Mouse (Mus musculus) lung, embryonic 14.5 days (tissue): ENCODE measurements around the gene Dlg4. TPM values are rescaled to one million over a fixed set of nuclear protein-coding genes. Genes with fewer than 3 reads are reported as not detected.

Experiments used
- ATAC-seq: fragments of 200-750 bp; cut with Nextera tagmentation; 2 replicates; pipeline ENCODE4 v1.8.0; 2017; ENCODE audit warnings: mild to moderate bottlenecking, moderate TSS enrichment, moderate library complexity; ENCODE audit not compliant: insufficient read depth
- DNase-seq: peaks from one replicate; pipeline ENCODE4 v3.0.0-alpha.2; 2015
- H3K27ac ChIP-seq: fragments of 300-500 bp; sonication (generic); 2 replicates; pipeline ENCODE4 v1.5.1; 2014; ENCODE audit warnings: low read depth, mild to moderate bottlenecking, moderate library complexity
- H3K27me3 ChIP-seq: fragments of 300-500 bp; sonication (generic); 2 replicates; pipeline ENCODE4 v1.6.1; 2014; ENCODE audit warnings: low read length, control low read depth; ENCODE audit not compliant: insufficient read depth
- H3K36me3 ChIP-seq: fragments of 300-500 bp; sonication (generic); 2 replicates; pipeline ENCODE4 v1.6.1; 2014; ENCODE audit warnings: control low read depth; ENCODE audit not compliant: insufficient read depth
- H3K4me1 ChIP-seq: fragments of 300-500 bp; sonication (generic); 2 replicates; pipeline ENCODE4 v1.6.1; 2014; ENCODE audit warnings: antibody characterized with exemption, control low read depth; ENCODE audit not compliant: insufficient read depth
- H3K4me2 ChIP-seq: fragments of 300-500 bp; sonication (generic); 2 replicates; pipeline ENCODE4 v1.6.1; 2014; ENCODE audit warnings: mild to moderate bottlenecking
- H3K4me3 ChIP-seq: fragments of 300-500 bp; sonication (generic); 2 replicates; pipeline ENCODE4 v1.5.1; 2014; ENCODE audit warnings: low read depth, low read length
- H3K9ac ChIP-seq: fragments of 300-500 bp; sonication (generic); 2 replicates; pipeline ENCODE4 v1.6.1; 2014
- H3K9me3 ChIP-seq: fragments of 300-500 bp; sonication (generic); 2 replicates; pipeline ENCODE4 v1.6.1; 2016; ENCODE audit warnings: low read depth, low read length, control low read depth
- CTCF ChIP-seq: IDR thresholded peaks from 2 replicates; pipeline ENCODE4 v1.5.1; 2016; ENCODE audit warnings: antibody characterized with exemption, low read depth
- WGBS: fragments of 180-500 bp; shearing (Covaris S2); extraction: QIAGEN DNeasy Blood & Tissue Kit; methylation state at CpG from one replicate; pipeline ENCODE4 v1.1.7; 2014; 5-methylcytosine and 5-hydroxymethylcytosine counted together
- polyA plus RNA-seq: library from polyadenylated mRNA; unstranded; fragments of >200 nt; fragmentation: Nextera tagmentation; extraction: Ambion mirVana; gene quantifications from 2 replicates; pipeline ENCODE4 v1.2.1, GENCODE M21; 2014

Dlg4 gene
- polyA plus RNA-seq, 1 experiment from 2014 or later: 7.4 TPM

DNA sequence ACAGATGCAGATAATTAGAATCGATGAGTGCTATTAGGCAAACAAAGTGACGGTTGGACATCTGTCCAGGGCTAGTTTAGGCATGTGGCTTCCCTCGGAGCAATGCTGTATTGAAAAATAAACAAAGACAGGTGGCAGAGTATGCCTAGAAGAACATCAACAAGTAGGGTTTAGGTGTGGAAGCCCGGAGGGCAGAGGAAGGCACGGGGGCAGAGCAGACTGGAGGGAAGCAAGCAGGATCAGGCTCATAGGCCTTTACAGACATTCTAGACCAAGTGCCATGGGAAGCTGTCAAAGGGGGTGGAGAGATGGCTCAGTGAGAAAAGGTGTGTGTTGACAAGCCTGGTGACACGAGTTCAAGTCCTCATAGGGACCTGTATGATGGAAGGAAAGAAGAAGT, 32.6 kb downstream of the Dlg4 start:
- Histone ChIP-seq H3K4me2 (no peak overlapping the region), H3K4me3 (no peak overlapping the region), H3K27ac (no peak overlapping the region), H3K36me3 (peaks cover 2% of the 10 kb centered on the region; the same call in 1 of the 2 replicates), H3K4me1 (no peaks in the 10 kb centered on the region), H3K9ac (no peak overlapping the region), H3K9me3 (no peaks in the 10 kb centered on the region), H3K27me3 (no peaks in the 10 kb centered on the region)
- DNase-seq: no peak
- ATAC-seq: no peak
- 41% methylated on average over 6 of the region's 6 CpGs for WGBS
- no peak for TF ChIP-seq CTCF

DNA sequence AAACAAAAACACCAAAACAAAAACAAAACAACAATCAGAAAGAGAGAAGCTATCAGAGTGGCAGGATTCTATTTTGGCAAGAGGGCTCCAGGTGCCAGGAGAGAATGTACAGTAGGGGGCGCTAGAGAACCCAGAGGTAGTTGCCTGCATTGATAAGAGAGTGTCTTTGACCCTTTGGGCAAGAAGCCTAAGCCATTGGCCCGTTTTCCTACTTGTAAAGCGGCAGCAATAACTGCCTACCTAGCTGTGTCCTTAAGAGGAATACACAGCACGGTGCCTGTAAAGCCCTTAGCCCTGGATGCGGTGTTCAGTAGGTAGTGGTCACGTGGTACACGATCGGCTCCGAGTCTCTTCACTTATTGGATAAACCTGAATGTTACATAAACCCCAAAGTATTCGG, 33.1 kb downstream of the Dlg4 start:
- Histone ChIP-seq H3K36me3 (no peaks in the 10 kb centered on the region), H3K4me1 (no peaks in the 10 kb centered on the region), H3K4me3 (no peak overlapping the region), H3K27me3 (no peaks in the 10 kb centered on the region), H3K9me3 (no peaks in the 10 kb centered on the region), H3K4me2 (no peak overlapping the region), H3K9ac (no peak overlapping the region), H3K27ac (no peak overlapping the region)
- 58% methylated on average over 10 of the region's 10 CpGs for WGBS
- DNase-seq (no peak), ATAC-seq (no peak)
- peak; percentile 25; the same call in 1 of the 2 replicates for TF ChIP-seq CTCF

DNA sequence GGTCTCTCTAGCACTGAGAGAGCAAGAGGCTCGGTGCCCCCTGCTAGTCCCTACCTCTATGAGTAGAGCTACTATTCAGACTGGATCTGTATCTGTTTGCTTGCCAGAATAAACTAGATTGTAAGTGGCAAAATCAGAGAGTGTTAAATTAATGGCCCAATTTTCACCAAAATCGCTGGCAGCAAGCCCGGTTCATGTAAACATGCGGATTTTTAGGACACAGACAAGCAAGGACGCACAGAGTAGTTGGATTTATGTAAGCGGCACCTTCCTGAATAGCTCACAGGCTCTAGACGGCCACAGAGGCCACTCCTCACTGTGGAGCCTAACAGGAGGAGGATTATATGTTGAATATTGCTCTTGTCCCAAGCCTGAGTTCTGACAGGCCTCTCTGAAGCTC, 36.4 kb downstream of the Dlg4 start:
- DNase-seq: no peak
- WGBS: 52% methylated on average over 7 of the region's 7 CpGs
- no peak overlapping the region for H3K9ac ChIP-seq
- H3K4me1 ChIP-seq: no peaks in the 10 kb centered on the region
- no peaks in the 10 kb centered on the region for H3K27me3 ChIP-seq
- no peak for ATAC-seq
- H3K4me3 ChIP-seq: no peak overlapping the region
- no peaks in the 10 kb centered on the region for H3K36me3 ChIP-seq
- no peaks in the 10 kb centered on the region for H3K9me3 ChIP-seq
- no peak overlapping the region for H3K27ac ChIP-seq
- no peak overlapping the region for H3K4me2 ChIP-seq
- no peak for TF ChIP-seq CTCF

DNA sequence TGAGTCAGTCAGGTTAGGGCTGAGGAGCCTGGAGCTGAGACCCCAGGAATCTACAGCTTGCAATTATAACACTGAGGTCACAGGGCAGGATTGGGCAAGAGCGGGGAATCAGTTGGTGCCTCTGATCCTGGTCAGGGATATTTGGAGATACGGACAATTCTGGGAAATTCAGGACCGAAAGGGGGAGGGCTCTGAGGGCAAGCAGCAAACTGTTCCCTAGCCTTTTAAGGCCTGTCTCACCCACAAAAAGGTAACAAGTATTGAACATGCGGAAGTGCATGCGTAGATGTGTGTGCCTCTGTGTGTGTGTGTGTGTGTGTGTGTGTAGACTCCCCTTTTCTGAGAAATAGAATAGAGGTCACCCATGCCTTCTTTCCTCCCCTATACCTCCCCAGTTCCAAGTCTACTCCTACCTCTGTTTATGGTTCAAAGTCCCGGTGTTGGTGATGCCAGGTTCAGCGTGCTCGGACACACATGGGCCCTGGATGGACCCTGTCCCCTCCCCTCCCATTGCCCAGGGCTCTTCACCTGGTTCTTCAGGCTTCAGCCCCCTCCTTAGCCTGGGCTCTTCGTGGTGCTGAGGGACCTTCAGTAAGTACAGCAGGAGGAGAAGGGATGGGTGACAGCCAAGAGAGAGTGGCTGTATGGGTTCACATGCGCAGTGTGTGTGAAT, 37.3 kb downstream of the Dlg4 start, which contains the start of gene Asgr1:
TSS of gene Asgr1 (plus strand) at position 188 of the 673 bp plus-strand sequence.
- Histone ChIP-seq H3K27ac (no peak within 1 kb of the TSS), H3K9me3 (no peaks in the 10 kb centered on the region), H3K36me3 (no peaks in the 10 kb centered on the region), H3K4me2 (no peak within 1 kb of the TSS), H3K4me1 (no peaks in the 10 kb centered on the region), H3K27me3 (no peaks in the 10 kb centered on the region), H3K4me3 (no peak within 1 kb of the TSS), H3K9ac (no peak within 1 kb of the TSS)
- no peak for TF ChIP-seq CTCF
- ATAC-seq (no peak), DNase-seq (no peak)
- WGBS: 83% methylated on average over 10 of the region's 10 CpGs

DNA sequence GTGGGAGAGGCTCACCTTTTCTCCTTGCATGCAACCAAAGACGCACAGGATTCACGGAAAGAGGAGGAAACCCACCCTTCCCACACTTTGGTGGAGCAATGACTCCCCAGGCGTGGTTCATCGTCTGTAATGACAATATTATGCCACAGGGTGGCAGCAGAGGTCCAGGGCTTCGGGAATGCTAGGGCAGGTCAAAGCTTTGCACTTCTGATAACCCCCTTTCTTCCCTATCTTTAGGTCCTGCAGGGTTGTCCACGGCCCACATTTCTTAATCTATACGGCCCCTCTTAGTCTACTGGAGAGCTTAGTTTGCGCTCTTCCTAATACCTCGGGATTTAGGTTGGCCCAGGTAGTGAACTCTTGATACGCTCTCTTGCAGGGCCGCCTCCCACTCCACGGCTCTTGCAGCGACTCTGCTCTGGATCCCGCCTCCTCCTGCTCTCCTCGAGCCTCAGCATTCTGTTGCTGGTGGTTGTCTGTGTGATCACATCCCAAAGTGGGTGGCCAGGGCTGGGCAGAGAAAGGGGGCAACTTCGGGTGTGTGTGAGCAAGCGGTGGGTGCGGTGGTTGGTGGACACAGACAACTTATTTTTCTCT, 39.0 kb downstream of the Dlg4 start:
- H3K4me3 ChIP-seq: no peak overlapping the region
- H3K27me3 ChIP-seq: no peaks in the 10 kb centered on the region
- H3K4me1 ChIP-seq: no peaks in the 10 kb centered on the region
- H3K27ac ChIP-seq: no peak overlapping the region
- H3K4me2 ChIP-seq: peak overlapping the region; percentile 33
- no peak overlapping the region for H3K9ac ChIP-seq
- ATAC-seq (peak; percentile 42; the same call in 1 of the 2 replicates), DNase-seq (peak; percentile 89)
- H3K36me3 ChIP-seq: no peaks in the 10 kb centered on the region
- TF ChIP-seq CTCF: peak; percentile 95
- no peaks in the 10 kb centered on the region for H3K9me3 ChIP-seq
- WGBS: 19% methylated on average over 18 of the region's 18 CpGs

DNA sequence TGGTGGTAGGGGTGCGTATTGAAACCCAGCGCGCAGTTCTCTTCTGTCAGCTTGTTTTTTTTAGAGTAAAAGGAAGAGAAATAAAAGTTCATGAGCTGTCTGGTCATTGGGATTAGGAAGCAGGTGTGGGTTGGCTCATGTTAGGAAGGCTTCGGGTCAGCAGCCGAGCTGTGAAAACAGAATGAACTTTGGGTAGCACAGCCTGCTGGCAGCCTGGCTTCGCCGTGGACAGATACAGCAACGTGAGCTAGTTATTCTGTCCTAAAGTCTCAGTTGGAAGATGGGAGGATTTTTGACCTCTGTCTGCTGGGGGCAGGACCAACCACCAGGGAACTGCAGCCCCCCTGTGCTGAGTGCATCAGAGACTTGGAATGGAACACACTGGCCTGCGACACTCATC, 41.1 kb downstream of the Dlg4 start:
- Histone ChIP-seq H3K27me3 (no peaks in the 10 kb centered on the region), H3K27ac (no peak overlapping the region), H3K36me3 (no peaks in the 10 kb centered on the region), H3K4me1 (no peaks in the 10 kb centered on the region), H3K9me3 (no peaks in the 10 kb centered on the region), H3K9ac (no peak overlapping the region), H3K4me3 (no peak overlapping the region), H3K4me2 (no peak overlapping the region)
- WGBS: 83% methylated on average over 9 of the region's 9 CpGs
- DNase-seq: no peak
- ATAC-seq: no peak
- TF ChIP-seq CTCF: no peak

DNA sequence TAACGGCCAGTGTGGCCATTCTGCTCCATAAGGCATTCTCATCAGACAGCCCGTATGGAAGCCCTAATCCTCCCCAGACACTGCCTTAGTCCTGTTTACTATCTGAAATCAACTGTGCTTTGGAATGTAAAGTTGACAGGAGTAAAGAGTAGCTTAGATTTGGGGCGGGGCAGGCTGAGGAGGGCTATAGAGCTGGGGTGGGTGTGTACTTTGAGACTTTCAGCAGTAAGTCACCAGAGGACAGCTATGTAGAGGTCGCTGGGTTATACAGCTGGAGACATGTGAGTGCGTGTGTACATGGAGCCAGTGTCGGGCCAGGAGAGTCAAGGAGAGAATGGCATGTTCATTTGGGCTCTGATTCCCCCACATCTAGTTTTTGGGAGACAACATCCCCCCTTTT, 43.2 kb downstream of the Dlg4 start:
- no peaks in the 10 kb centered on the region for H3K27me3 ChIP-seq
- no peaks in the 10 kb centered on the region for H3K4me1 ChIP-seq
- no peak overlapping the region for H3K9ac ChIP-seq
- H3K4me2 ChIP-seq: no peak overlapping the region
- H3K9me3 ChIP-seq: no peaks in the 10 kb centered on the region
- no peak for TF ChIP-seq CTCF
- no peak overlapping the region for H3K27ac ChIP-seq
- no peak overlapping the region for H3K4me3 ChIP-seq
- WGBS: 35% methylated on average over 6 of the region's 6 CpGs
- H3K36me3 ChIP-seq: no peaks in the 10 kb centered on the region
- DNase-seq: no peak
- ATAC-seq: no peak
